Mouse (Mus musculus) olfactory bulb, adult 2 months (tissue): ENCODE measurements around the gene Picalm. TPM values are rescaled to one million over a fixed set of nuclear protein-coding genes. Genes with fewer than 3 reads are reported as not detected.

Source experiments
- H3K27ac ChIP-seq: fragments of 200-500 bp; 2 replicates; pipeline ENCODE4 v1.5.1; 2012; ENCODE audit warnings: low read depth, low read length; ENCODE audit not compliant: insufficient read depth
- H3K4me1 ChIP-seq: fragments of 200-500 bp; 2 replicates; pipeline ENCODE4 v1.6.1; 2012; ENCODE audit warnings: low read length; ENCODE audit not compliant: control insufficient read depth, insufficient read depth
- H3K4me3 ChIP-seq: fragments of 200-500 bp; 2 replicates; pipeline ENCODE4 v1.5.1; 2012; ENCODE audit warnings: mild to moderate bottlenecking, low read depth, low read length, moderate library complexity; ENCODE audit not compliant: insufficient read depth
- CTCF ChIP-seq: fragments of 200-500 bp; IDR thresholded peaks from 2 replicates; pipeline ENCODE4 v1.5.1; 2012; ENCODE audit warnings: low read depth, mild to moderate bottlenecking, low read length, moderate library complexity; ENCODE audit not compliant: insufficient read depth
- POLR2A ChIP-seq: fragments of 200-500 bp; IDR thresholded peaks from 2 replicates; pipeline ENCODE4 v1.6.1; 2012; ENCODE audit warnings: mild to moderate bottlenecking, low read depth, low read length, moderate library complexity; ENCODE audit not compliant: insufficient read depth
- WGBS: fragments of 180-500 bp; shearing (Covaris S2); methylation state at CpG from one replicate; pipeline ENCODE4 v1.1.7; 2018; 5-methylcytosine and 5-hydroxymethylcytosine counted together
- polyA plus RNA-seq: library from polyadenylated mRNA; stranded (reverse); fragments of >200 nt; gene quantifications from 2 replicates; pipeline ENCODE4 v1.2.4, GENCODE M21; 2012; ENCODE audit warnings: low replicate concordance; ENCODE audit not compliant: missing spikeins, insufficient read depth, insufficient read length

Picalm gene
- polyA plus RNA-seq, 1 experiment: 64.3 TPM

DNA sequence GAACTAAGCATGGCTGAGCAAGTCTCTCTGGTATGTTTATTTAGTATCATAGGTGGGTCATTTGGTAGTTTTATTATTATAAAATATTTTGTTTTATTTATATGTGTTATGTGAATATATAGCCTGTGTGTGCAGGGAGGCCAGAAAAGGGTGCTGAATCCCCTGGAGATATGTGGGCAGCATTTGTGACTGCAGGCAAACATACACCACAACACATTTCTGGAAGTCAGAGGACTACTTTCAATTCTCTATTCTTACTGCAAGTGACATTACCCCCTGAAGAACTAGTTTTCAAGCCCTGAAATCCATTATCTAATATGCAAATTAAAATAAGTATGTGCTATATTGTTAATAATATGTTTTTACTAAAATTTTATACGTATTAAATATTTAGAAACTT lies 43.8 kb downstream of the Picalm start:
- TF ChIP-seq CTCF: no peak
- H3K4me3 ChIP-seq: no peak overlapping the region
- WGBS: 87% methylated on average over 1 of the region's 1 CpGs
- H3K27ac ChIP-seq: no peak overlapping the region
- no peaks in the 10 kb centered on the region for H3K4me1 ChIP-seq

- Histone ChIP-seq H3K4me3 (no peak overlapping the region), H3K4me1 (no peaks in the 10 kb centered on the region), H3K27ac (no peak overlapping the region)
- TF ChIP-seq CTCF (no peak), POLR2A (no peak)
- 45% methylated on average over 2 of the region's 2 CpGs for WGBS
Measured at GRCm38 (mm10) chr7:90175576-90175975, 45.6 kb downstream of the Picalm start.

DNA sequence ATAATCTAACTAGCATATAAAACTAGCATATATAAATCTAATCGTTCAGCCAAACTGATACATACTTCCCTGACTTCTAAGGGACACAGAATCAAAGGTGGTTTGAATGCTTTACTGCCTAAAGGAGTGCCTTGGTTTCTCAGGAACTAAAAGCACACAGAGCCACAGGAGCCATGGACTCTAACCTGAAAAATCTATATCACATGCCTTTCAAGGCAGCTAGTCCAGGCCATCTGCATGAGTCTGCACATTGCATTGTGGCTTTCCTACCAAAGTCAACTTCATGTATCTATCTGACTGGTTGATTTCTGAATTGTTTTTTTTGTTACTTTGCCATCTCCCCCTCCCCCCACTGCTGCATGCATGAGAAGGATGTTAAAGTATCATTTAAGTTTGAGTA lies 50.6 kb downstream of the Picalm start:
- TF ChIP-seq POLR2A: no peak
- TF ChIP-seq CTCF: no peak
- 100% methylated on average over 1 of the region's 1 CpGs for WGBS
- Histone ChIP-seq H3K4me1 (no peaks in the 10 kb centered on the region), H3K27ac (no peak overlapping the region), H3K4me3 (no peak overlapping the region)

DNA sequence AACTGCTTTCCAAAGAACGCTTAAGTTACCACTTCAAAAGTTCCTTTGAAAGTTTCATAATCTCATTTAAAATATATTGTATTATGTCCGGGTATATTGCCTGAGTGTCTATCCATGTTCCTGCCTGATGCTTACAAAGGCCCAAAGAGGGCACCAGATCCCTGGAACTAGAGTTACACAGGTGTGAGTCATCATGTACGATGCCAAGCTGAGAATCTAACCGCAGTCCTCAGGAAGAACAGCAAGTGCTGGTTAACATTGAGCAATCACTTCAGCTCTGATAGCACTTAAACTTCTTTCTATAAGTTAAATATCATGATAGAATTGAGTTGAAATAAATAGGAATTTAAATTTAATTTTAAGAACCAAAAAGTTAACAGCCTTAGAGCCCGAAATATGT lies 70.2 kb downstream of the Picalm start:
- Histone ChIP-seq H3K4me1 (no peaks in the 10 kb centered on the region), H3K27ac (no peak overlapping the region), H3K4me3 (no peak overlapping the region)
- TF ChIP-seq CTCF (no peak), POLR2A (no peak)
- WGBS: 89% methylated on average over 5 of the region's 5 CpGs

DNA sequence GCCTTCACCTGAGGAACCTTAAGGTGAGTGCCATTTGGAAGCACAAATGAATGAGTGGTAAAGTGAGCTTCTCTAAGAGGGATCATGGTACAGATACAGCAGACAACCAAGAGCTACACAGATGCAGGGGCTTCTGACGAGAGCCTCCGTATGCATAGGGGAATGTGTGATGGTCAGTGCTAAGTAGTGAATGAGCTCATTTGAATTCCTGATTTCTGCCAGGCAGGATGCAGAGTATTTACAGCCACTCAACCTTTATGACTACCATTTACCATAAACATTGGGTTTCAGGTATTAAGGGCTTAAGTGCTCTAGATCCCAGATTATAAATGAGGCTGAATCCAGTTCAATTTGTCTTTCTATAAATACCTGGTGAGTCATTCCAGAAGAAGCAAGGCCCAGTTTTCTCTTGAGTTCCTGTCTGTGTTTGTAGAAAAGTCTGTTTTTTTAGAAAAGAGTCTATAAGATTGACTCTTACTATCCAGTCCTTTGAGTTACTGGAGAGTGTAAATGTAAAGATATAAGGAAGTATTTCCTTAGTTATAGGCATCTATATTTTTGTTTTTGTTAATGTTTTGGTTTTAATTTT lies 72.0 kb downstream of the Picalm start:
- no peak overlapping the region for H3K4me3 ChIP-seq
- 84% methylated on average over 2 of the region's 2 CpGs for WGBS
- H3K27ac ChIP-seq: no peak overlapping the region
- no peak for TF ChIP-seq POLR2A
- no peak for TF ChIP-seq CTCF
- no peaks in the 10 kb centered on the region for H3K4me1 ChIP-seq

DNA sequence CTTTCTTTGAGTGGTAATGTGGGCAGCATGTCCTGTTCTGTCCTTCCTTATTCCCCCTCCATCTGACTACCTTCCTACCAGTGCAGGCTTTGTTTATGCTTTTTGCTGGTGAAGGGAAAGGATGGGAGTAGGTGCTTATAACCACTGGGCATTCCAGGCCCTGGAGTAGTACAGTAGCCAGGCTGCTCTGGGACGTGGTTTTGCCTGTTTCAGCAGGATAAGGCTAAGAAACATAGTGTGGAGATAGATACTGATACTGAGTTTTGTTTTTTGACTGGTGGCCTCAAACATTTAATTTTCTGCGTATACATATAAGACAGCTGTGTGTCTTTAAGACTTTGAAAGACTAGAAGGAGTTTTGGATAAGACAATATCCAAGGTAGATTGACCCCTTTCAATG lies 73.9 kb downstream of the Picalm start:
- Histone ChIP-seq H3K27ac (no peak overlapping the region), H3K4me1 (no peaks in the 10 kb centered on the region), H3K4me3 (no peak overlapping the region)
- 94% methylated on average over 2 of the region's 2 CpGs for WGBS
- TF ChIP-seq POLR2A (no peak), CTCF (no peak)

- Histone ChIP-seq H3K4me1 (no peaks in the 10 kb centered on the region), H3K27ac (no peak overlapping the region), H3K4me3 (no peak overlapping the region)
- WGBS: 92% methylated on average over 2 of the region's 2 CpGs
- TF ChIP-seq POLR2A (no peak), CTCF (no peak)
Measured at GRCm38 (mm10) chr7:90210116-90210515, 80.1 kb downstream of the Picalm start.

DNA sequence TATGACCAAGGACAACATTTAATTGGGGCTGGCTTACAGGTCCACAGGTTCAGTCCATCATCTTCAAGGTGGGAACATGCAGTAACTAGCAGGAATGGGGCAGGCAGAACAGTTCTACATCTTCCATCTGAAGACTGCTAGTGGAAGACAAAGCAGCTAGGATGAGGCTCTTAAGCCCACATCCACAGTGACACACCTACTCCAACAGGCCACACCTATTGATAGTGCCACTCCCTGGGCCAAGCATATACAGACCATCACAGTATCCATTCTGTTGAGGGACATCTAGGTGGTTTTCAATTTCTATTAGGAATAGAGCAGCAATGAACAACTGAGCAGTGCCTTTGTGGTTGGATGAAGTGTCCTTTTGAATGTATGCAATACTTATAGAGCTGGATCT lies 80.9 kb downstream of the Picalm start:
- Histone ChIP-seq H3K27ac (no peak overlapping the region), H3K4me3 (no peak overlapping the region), H3K4me1 (no peaks in the 10 kb centered on the region)
- TF ChIP-seq CTCF (no peak), POLR2A (no peak)

GRCm38 (mm10) chr7:90216511-90216910 lies 86.5 kb downstream of the Picalm start:
- TF ChIP-seq CTCF (no peak), POLR2A (no peak)
- Histone ChIP-seq H3K27ac (no peak overlapping the region), H3K4me1 (peaks cover 3% of the 10 kb centered on the region), H3K4me3 (no peak overlapping the region)
- WGBS: 33% methylated on average over 8 of the region's 8 CpGs

DNA sequence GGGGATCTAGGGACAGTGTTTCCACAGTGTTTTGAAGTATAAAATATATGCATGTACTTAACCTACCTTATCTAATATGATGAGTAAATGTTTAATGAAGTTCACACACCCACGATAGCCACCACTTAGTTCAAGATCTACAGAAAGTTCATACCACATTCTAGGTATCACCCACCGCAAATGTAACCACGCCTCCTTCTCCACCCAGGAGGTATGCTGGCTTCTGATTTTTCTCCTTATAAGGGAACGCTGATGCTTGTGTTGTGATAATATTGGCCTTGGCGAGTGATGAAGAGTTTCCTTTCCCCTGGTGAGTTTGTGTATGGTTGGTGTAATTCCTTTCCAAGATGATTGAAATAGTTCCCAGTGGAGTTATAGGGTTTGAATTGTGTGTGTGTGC lies 88.1 kb downstream of the Picalm start:
- WGBS: 92% methylated on average over 5 of the region's 5 CpGs
- TF ChIP-seq CTCF (no peak), POLR2A (no peak)
- Histone ChIP-seq H3K4me1 (peaks cover 3% of the 10 kb centered on the region), H3K27ac (no peak overlapping the region), H3K4me3 (no peak overlapping the region)
